Mouse (Mus musculus) left cerebral cortex, postnatal 25 days (tissue): Measurements from ENCODE around the gene Fstl4. TPM values are rescaled to one million over a fixed set of nuclear protein-coding genes. Genes with fewer than 3 reads are reported as not detected.
"Not testable (repeated sequence)": the region's sequence is repeated elsewhere in the genome, so short reads cannot be mapped to it uniquely, and the experiment has no call there.

Experiments used
- DNase-seq, 2 experiments: peaks; one replicate each; pipeline ENCODE4 v3.0.0; 2022; ENCODE audit warnings: low spot score in 2 of 2, mixed read lengths in 1 of 2
- intact Hi-C: fragments of 180-260 bp; cut with DNase I; formaldehyde crosslinking; loops from one replicate; pipeline ENCODE4 v1.15.1; 2025
- total RNA-seq, 2 experiments: library from RNA; stranded (reverse); gene quantifications; 2 replicates each; pipeline ENCODE4 v1.2.3; 2021

Fstl4 gene
- total RNA-seq, 2 experiments from 2014 or later: 43.2 to 43.8 TPM

DNA sequence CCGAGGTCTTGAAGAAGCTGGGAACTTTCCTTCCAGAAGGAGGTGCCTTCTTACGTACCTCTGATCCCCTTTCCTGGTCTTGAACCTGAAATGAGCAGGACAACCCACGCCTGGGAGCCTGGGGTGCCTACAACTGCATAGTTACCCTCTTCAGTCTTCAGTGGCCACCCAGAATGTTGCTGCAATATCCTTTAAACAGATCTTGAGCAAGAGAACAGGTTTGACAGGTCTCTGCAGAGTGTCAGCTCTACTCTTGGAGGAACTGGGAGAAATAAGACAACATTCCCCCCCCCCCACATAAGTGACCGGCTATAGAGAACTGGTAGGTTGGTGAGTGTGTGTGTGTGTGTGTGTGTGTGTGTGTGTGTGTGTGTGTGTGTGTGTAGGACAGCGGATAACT lies 379.1 kb downstream of the Fstl4 start:
- intact Hi-C loops: loop anchor here (10.0 kb wide), 1 partner anchor 379 kb away; the partner anchor contains the start of gene Fstl4

DNA sequence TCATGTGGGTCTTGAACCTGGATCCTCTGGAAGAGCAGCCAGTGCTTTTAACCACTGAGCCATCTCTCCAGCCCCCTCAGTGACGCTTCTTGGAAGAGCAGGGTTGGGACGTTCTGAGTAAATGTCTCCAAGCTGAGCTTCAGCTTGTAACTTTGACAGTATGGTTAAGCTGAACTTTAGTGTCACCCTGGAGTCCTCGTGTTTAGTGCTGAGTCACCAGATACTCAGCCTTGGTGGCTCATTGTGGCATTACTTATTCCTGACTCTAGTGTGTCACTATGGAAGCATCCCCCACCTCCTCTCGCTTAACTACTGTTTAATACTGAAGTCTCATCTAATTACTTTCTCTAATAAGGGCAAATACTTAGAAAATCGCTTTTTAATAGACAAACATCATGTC lies 380.1 kb downstream of the Fstl4 start:
- intact Hi-C loops: loop anchor here (10.0 kb wide), 1 partner anchor 380 kb away; the partner anchor contains the start of gene Fstl4

More for the DNA sequence above, 379.1 kb downstream of the Fstl4 start:
- DNase-seq: no peak

DNA sequence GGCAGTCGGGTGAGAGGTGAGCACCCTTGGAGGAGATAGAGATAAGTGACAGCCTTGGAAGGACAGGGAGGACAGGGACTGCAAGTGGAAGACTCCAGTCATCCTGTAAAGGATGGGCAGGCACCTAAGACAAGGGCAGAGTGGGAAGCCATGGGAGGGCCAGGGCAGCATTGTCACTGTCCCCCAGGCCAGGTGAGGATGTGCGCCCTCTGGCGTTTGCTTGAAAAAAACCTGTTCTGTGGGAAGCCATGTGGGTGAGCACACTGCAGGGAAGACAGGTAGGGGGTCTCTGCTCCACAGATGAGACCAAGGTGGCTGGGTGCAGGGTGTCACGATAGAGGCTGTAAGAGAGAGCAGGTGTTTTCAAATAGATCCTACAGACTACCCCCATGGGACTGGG lies 381.9 kb downstream of the Fstl4 start:
- DNase-seq: no peak
- intact Hi-C loops: loop anchor here (10.0 kb wide), 1 partner anchor 381 kb away; the partner anchor contains the start of gene Fstl4

More for the DNA sequence above, 380.1 kb downstream of the Fstl4 start:
- no peak for DNase-seq

DNA sequence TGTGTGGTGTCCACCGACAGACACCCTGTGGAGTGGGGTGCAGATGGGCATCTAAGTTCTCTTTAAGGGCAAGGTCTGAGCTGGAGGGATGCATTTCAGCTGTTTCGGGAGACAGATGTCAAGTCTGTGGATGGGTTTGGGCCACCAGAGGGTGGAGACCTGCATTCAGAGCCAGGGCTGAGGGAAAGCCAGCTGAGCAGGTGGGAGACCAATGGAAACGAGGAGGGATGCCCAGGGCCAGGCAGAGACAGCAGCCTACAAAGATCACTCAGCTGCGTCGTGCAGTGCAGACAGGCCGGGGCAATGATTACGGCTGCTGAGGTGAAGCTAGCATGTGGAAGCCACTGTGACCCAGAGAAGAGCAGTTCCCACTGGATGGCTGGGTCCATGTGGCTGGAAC lies 392.0 kb downstream of the Fstl4 start:
- no peak for DNase-seq
- intact Hi-C loops: no loop called here

DNA sequence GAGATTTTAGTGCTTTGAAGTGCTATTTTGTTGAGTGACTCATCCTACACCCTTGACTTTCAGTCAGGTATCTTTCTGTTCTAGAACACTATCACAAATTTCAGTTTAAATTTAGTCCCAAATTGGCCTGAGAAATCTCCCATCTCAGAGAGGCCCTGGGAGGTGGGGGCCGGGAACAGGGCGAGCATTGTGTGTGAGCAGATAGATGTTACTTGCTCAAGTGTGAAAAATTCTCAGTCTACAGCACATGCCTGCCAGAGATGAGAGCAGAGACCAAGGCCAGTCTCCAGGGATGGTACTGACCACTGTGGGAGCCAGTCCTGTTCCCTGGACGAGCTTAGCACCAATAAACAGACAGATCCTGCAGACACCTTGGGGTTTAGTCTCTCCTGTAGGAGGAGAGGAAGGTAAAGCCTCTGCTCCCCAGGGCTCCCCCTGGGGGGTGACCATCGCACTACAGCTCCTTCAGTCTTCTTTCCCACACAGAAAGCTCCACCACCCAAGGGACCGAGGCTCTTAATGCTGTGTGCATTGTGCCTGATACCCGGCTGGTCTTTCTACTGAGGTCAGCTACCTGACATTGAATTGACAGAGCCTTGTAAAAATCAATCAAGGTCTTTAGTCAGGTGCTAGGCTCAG lies 393.3 kb downstream of the Fstl4 start:
- intact Hi-C loops: no loop called here

DNA sequence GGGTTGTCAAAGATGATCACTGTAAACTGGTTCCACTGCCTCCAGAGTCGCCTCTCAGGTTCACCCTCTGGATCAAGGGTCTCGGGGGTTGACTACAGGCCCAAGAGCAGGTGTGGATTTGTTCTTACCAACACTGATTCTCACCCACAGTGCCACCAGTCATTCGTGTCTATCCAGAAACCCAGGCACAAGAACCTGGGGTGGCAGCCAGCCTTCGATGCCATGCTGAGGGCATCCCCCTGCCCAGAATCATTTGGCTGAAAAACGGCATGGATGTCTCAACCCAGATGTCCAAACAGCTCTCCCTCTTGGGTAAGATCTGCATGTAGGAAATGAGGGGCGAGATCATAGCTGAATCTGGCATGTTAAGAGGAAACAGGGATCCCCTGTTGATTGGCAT lies 398.0 kb downstream of the Fstl4 start:
- DNase-seq: no peak
- intact Hi-C loops: no loop called here

More for the DNA sequence above, 393.3 kb downstream of the Fstl4 start:
- no peak for DNase-seq

DNA sequence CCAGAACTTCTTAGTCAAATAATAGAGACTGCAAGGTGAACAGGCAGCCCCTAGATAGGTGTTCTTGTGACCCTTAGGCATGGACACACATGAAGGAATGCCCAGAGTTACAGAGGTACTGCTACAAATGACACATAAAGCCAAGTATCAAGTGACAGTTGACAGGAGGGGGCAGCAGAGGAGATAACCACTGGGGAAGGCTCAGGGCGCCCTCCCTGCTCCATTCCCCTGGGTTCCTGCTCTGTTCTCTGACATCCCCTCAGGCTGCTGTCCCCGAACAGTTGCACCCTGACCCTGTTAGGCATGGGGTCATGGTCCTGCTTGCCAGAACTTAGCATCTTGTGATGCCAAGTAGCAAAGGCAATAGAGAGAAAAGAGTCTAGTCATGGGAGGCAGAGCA lies 402.0 kb downstream of the Fstl4 start:
- DNase-seq: no peak
- intact Hi-C loops: no loop called here

DNA sequence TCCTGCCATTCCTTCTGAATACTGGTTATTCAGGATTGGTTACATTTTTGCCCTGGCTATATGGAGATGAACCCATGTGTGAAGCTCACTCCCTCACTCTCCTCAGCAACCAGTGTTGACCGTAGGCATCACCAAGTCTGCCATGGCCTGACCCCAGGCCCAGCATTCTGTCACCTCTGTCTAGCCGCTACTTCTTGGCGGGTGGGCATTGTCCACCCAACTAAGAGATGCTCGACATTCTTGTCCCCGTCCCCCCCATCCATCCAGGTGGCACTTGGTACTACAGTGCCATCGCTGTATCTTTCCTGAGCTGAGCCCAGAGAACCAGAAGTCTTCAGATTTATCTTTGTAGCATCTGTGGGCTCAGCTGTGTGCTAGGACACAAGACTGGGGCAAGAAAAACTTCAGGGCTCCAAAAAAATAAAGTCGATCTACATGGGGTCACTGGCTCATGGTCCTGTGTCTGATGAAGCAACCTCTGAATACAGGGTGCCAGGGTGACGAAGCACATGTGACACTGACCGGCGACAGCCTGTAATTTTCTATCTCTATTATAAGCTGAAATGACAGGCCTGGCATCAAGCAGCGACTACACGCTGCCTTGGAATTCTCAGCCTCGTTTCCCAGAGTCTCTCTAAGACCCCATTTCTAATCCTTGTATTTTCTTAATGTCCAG lies 417.9 kb downstream of the Fstl4 start:
- intact Hi-C loops: no loop called here
- no peak for DNase-seq

DNA sequence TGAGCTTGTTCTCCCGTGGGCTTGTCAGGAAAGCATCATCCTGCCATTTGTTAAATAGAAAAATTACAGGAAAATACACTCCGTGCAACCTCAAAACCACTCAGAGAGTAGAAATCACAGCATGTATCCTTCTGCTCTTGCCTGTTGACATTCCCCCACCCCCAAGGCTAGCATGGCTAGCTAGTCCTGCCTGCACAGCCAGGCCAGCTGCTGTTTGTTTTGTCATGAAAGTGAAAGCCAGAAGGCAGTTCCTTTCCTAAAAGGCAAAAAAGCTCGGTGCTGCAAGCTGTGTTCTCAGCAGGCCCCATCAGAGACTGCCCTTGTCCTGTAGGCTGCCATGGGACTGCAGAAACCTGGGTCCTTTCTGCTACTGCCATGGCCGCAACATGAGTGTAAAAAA lies 418.4 kb downstream of the Fstl4 start:
- intact Hi-C loops: no loop called here
- no peak for DNase-seq

DNA sequence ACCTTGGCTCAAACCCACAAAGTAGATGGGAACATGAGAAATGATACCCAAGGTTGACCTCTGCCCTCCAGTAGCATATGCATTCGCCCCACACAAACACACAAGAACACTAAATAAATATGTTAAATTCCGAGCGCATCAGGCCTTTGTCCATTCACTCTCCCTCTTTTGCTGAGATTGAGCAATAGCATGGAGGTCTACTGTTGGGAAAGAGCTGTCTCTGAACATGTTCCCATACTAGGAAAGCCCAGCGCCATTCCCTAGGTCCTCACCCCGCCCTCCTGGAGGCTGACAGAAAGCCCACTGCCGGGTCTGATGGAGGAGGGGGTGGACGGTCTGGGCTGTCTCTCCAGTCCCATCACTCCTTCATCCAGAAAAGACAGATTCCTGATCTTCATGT lies 419.6 kb downstream of the Fstl4 start:
- intact Hi-C loops: no loop called here
- DNase-seq: no peak

DNA sequence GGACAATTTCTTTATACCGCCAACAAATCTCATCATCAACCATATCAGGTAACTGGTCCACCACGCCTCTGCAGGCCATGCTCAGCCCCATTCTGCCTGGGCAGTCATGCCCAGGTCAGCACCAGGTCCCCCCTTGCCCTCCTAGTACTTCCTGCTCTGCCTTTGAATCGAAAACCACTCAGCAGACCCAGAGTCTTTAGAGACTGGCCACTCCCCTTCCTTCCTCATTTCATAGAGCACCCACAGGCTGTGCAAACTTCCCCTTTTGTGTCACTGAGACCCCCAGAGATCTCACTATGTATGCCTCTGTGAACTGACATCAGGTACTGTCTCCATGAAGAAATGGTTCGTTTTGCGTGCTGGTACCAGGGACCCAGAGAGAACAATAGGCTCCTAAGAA lies 420.3 kb downstream of the Fstl4 start:
- DNase-seq: no peak
- intact Hi-C loops: no loop called here

DNA sequence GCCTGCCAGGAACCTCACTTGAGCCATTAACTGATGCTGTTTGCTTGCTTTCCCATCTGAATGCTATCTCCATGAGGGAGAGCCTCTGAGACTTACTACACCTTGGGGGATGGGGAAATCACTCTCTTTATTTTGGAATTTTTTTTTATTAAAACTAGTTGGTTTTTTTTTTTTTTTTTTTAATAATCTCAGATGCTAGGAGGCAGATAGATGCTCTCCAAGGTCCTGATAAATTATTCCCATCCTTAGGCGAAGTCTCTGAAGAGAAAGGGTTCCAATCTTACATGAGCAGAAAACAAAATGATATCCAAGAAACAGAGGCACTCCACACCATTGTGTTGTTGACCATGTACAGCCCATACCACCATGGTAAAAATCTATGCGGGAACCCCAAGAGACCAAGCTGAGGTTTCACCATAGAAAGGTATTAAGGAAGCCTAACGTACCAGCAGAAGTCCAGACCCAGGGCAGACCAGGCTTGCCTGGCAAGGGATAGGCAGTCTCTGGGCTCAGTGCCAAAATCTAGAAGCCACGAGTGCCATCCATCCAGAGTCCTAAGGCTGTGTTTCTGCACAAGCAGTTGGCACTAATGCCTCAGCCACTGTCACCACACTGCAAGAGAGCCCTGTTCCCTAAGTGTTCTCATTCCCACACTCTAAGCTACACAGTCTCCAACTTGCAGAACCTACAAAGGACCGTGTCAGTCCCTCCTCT lies 423.1 kb downstream of the Fstl4 start:
- no peak for DNase-seq
- intact Hi-C loops: no loop called here

DNA sequence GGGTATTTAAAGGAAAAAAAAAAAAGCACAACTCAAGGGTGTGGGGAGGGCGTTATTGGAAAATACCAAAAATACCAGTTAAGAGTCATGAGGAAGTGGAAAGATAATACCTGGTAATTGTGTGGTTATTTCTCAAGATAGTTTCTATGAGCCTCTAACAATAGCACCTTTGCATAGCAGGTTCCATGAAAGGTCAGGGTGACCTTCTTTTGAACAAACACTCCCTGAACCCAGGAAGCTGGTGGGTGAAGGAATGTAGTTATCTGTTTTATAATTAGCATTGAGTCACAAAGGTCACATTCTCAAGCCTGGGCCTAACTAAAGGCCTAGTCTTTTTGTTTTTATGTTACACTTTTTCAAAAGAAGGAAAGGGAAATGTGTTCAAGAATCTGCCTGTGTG lies 432.1 kb downstream of the Fstl4 start:
- intact Hi-C loops, DNase-seq: not testable (repeated sequence)

DNA sequence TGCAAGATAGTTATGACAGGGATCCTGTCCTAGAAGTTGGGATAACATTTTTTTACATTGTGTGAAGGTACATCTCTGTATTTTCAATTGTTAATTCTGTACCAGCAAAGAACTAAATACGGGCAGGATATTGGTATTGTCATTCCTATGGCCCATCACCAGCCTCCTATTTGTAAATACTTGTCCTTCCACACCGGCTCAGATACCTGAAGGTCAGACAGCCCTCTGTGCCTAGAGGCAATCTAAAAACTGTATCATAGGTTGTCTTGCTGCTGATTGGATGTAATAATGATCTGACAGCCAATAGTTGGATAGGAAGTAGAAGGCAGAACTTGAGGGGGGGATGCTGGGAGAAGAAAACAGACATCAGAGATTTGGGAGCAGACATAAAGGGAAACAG lies 432.7 kb downstream of the Fstl4 start:
- intact Hi-C loops: no loop called here

DNA sequence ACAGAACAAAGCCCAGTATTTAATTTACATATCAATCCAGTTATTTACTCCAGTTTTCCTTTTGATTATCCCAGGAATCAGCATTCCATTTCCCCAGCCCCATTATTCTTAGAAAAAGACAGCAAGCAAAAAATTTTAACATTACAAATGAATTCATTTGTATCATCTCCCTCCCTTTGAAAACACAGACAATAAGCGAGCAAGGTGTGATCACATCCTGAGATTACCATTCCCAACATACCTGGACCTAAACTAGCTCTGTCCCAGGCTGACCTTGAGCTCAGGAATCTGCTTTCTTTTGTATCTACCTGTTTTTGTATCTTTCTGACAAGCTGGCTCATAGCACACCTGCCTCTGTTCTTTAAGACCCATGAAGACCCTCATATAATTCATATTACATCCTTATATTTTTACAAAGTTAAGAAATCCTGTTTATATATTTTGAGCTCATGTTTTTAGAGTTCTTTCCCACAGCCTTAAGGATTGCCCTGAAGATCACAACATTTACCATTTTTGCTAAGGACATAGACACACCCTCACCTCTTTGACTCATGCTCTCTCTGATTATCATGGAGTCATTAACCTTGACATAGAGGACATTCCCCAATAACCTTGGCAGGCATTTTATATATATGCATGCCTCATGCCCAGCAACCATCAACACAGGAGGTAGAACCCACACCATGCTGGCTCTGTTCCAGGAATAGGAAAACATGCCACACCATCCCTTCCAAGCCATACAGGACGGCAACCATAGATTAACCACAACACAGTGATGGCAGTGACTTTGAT lies 438.2 kb downstream of the Fstl4 start:
- DNase-seq: no peak
- intact Hi-C loops: no loop called here

More for the DNA sequence above, 432.7 kb downstream of the Fstl4 start:
- no peak for DNase-seq

DNA sequence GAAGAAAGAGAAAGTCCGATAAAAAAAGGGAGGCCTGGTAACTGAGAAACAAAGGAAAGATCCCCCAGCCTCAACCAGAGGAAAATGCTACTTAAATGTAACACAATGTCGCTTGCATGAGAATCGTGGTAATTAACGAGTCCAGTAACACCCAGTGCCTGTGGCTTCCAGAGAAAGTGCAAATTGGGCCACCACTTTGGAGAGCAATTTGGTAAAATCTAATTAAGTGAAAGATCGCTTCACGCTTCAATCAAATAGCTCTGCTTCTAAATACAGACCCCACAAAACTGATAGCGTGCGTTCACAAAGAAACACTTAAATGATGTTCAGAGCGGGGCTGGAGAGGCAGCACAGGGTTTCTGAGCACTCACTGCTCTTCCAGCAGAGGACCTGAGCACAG lies 446.4 kb downstream of the Fstl4 start:
- no peak for DNase-seq
- intact Hi-C loops: no loop called here

DNA sequence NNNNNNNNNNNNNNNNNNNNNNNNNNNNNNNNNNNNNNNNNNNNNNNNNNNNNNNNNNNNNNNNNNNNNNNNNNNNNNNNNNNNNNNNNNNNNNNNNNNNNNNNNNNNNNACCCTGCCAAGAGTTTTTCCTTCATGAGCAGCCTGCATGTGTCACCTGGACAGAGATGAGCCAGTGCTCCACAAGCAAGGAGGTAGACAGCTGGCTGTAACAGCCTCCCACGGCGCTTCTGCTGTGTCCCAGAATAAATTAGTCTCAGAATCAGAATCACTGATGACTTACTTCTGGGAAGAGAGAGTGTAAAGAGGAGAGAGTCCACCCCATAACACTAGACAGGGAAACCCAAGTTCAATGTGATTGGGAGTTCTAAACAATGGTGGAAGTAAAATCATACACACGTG lies 464.6 kb downstream of the Fstl4 start:
- peak; percentile 54 to 89 for DNase-seq
- intact Hi-C loops: no loop called here

DNA sequence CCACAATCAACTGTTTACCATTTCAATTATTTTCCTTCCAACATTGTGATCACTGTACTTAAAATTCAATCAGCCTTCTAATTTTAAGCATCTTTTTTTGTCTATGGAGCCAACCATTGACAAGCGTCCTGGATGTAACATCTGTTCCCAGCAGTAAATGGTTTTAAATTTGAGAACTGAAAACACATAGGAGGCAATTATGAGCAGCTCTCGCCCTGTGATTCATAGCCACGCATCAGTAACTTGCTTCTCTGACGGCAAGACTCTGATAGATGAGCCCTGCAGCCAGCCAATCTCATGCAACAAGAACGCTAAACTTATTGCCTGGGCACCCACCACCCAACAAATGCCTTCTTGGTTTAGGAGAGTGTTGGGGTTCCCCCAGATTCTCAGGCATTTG lies 467.4 kb downstream of the Fstl4 start:
- intact Hi-C loops: no loop called here
- peak; percentile 30 to 45 for DNase-seq

DNA sequence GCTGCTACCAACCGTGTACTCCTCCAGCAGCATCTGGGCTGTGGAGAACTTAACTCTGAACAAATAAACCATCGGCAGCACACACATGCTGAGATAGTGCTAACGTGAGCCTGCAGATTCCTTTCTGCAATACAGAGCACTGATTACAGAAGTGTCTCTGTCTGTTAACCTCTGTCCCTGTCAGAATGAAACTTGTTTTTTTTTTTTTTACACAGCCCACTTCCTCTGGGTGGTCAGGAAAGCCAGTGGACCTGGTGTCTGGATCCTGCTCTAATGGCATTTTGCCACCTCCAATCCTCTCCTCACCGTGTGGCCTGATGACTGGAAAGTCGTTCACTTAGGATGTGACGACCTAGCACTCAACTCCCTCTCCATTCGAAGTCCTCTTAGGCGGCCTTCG lies 469.2 kb downstream of the Fstl4 start:
- intact Hi-C loops: no loop called here
- no peak for DNase-seq
